Mouse (Mus musculus) lung, postnatal 0 days (tissue): Measurements from ENCODE around the gene Txk. TPM values are rescaled to one million over a fixed set of nuclear protein-coding genes. Genes with fewer than 3 reads are reported as not detected.
A peak's percentile ranks its signal among the peaks of the same experiment; 100 is the strongest.

Source experiments
- ATAC-seq: fragments of 200-750 bp; cut with Nextera tagmentation; 2 replicates; pipeline ENCODE4 v1.8.0; 2017; ENCODE audit warnings: moderate library complexity
- DNase-seq: peaks from one replicate; pipeline ENCODE4 v3.0.0-alpha.2; 2016; ENCODE audit warnings: low spot score
- H3K27ac ChIP-seq: fragments of 300-500 bp; sonication (generic); 2 replicates; pipeline ENCODE4 v1.5.1; 2014; ENCODE audit warnings: antibody characterized with exemption, mild to moderate bottlenecking, low read length, mixed read lengths
- H3K27me3 ChIP-seq: fragments of 300-500 bp; sonication (generic); replicated peaks from 2 replicates; pipeline ENCODE4 v1.6.1; 2014; ENCODE audit warnings: low read length, mixed read lengths; ENCODE audit not compliant: insufficient read depth
- H3K36me3 ChIP-seq: fragments of 300-500 bp; sonication (generic); 2 replicates; pipeline ENCODE4 v1.6.1; 2014; ENCODE audit warnings: low read length, mixed read lengths; ENCODE audit not compliant: insufficient read depth
- H3K4me1 ChIP-seq: fragments of 300-500 bp; sonication (generic); 2 replicates; pipeline ENCODE4 v1.6.1; 2014; ENCODE audit warnings: antibody characterized with exemption, low read depth, low read length, mixed read lengths; ENCODE audit not compliant: insufficient read depth
- H3K4me2 ChIP-seq: fragments of 300-500 bp; sonication (generic); replicated peaks from 2 replicates; pipeline ENCODE4 v1.6.1; 2014; ENCODE audit warnings: low read depth, mild to moderate bottlenecking, low read length, moderate library complexity, mixed read lengths
- H3K4me3 ChIP-seq: fragments of 300-500 bp; sonication (generic); 2 replicates; pipeline ENCODE4 v1.5.1; 2014; ENCODE audit warnings: low read depth, low read length
- H3K9ac ChIP-seq: fragments of 300-500 bp; sonication (generic); replicated peaks from 2 replicates; pipeline ENCODE4 v1.6.1; 2014; ENCODE audit warnings: low read depth, mild to moderate bottlenecking
- H3K9me3 ChIP-seq: fragments of 300-500 bp; sonication (generic); 2 replicates; pipeline ENCODE4 v1.6.1; 2016; ENCODE audit warnings: low read length, mixed read lengths
- CTCF ChIP-seq: IDR thresholded peaks from 2 replicates; pipeline ENCODE4 v1.5.1; 2016; ENCODE audit warnings: antibody characterized with exemption, mild to moderate bottlenecking
- EP300 ChIP-seq: IDR thresholded peaks from 2 replicates; pipeline ENCODE4 v1.6.1; 2016; ENCODE audit warnings: antibody characterized with exemption, mild to moderate bottlenecking, control low read depth
- WGBS: fragments of 180-500 bp; shearing (Covaris S2); extraction: QIAGEN DNeasy Blood & Tissue Kit; methylation state at CpG from one replicate; pipeline ENCODE4 v1.1.7; 2014; 5-methylcytosine and 5-hydroxymethylcytosine counted together
- polyA plus RNA-seq: library from polyadenylated mRNA; unstranded; fragments of >200 nt; fragmentation: Nextera tagmentation; extraction: Ambion mirVana; gene quantifications from 2 replicates; pipeline ENCODE4 v1.2.1, GENCODE M21; 2015

Txk gene
- polyA plus RNA-seq, 1 experiment from 2014 or later: 0.19 TPM

DNA sequence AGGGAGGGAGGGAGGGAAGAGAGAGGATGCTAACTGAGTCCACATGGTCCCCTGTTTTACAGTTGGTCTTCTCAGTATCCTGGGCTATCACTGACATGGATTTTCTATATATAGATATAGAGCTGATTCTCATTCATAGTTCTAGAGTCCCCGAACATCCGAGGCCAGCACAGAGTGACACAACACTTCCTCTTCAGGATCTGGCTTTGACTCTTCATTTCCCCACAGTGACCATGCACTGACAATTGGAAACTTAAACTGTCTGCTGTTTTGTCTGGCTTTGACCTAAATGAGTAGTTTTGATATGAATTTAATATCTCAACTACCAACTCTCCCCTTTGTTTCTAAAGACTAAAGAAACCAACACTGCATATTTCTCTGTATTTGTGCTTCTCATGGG lies 29.1 kb downstream of the Txk start:
- WGBS: 62% methylated on average over 2 of the region's 2 CpGs

DNA sequence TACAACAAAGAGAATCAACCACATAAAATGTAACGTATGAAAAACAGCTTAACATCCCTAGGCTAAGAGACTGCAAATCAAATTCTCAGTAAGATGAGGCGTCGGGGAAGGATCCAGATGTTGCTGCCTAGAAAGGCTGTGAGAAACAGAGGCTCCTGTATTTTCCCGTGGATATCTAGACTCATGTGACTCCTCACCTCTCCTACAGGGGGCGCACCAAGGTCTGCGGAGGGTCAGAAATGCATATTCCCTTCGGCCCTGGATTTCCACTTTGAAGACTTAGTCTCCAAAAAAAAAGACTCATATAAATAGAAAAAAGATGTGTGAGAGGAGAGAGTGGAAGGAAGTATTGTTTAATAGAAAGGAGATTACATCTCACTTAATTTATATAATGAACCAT lies 32.0 kb downstream of the Txk start:
- no peak for DNase-seq
- Histone ChIP-seq H3K27me3 (no peaks in the 10 kb centered on the region), H3K4me1 (no peaks in the 10 kb centered on the region), H3K27ac (no peak overlapping the region), H3K4me3 (no peak overlapping the region), H3K36me3 (no peaks in the 10 kb centered on the region), H3K4me2 (no peak overlapping the region), H3K9me3 (no peaks in the 10 kb centered on the region), H3K9ac (no peak overlapping the region)
- 51% methylated on average over 7 of the region's 7 CpGs for WGBS
- TF ChIP-seq EP300: no peak
- peak; percentile 57 for TF ChIP-seq CTCF
- ATAC-seq: no peak

More for the DNA sequence above, 29.1 kb downstream of the Txk start:
- TF ChIP-seq EP300 (no peak), CTCF (no peak)
- no peaks in the 10 kb centered on the region for H3K4me1 ChIP-seq
- H3K9me3 ChIP-seq: no peaks in the 10 kb centered on the region
- DNase-seq (no peak), ATAC-seq (no peak)
- no peaks in the 10 kb centered on the region for H3K36me3 ChIP-seq
- H3K9ac ChIP-seq: no peak overlapping the region
- H3K27me3 ChIP-seq: no peaks in the 10 kb centered on the region
- no peak overlapping the region for H3K4me2 ChIP-seq
- no peak overlapping the region for H3K27ac ChIP-seq
- no peak overlapping the region for H3K4me3 ChIP-seq

DNA sequence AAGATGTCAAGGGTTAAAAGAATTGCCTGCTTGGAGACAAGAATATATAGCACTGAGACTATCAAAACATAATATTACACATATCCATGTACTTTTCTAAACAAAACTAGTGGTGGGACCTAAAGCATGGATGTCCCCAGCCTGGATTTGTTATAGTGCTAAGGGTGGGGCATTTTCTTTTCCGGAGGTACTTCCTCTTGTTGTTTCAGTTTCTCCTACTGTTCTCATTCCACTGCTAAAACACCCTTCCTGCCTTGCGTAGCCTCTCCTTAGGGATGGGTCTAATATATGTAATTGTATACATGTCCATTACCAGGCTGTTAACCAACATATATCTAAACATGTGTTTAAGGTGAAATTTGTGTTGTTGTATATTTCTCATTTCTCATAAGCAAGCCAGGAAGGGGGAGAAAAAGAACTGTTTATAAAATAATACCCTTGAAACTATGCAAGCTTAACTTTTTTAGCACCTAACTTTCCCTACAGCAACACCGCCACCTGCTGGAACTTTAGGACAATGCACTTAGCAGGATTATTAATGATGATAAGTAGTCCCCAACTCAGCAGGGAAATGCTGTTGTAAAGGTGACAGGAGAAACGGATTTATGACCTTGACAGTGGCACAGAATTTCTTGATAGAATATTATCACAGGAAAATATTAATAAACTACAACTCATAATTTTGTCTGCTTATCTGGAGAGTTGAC lies 41.9 kb downstream of the Txk start:
- DNase-seq (peak; percentile 75), ATAC-seq (peak; percentile 62)
- Histone ChIP-seq H3K36me3 (no peaks in the 10 kb centered on the region), H3K27me3 (no peaks in the 10 kb centered on the region), H3K27ac (no peak overlapping the region), H3K4me3 (no peak overlapping the region), H3K9ac (no peak overlapping the region), H3K4me1 (no peaks in the 10 kb centered on the region), H3K9me3 (no peaks in the 10 kb centered on the region), H3K4me2 (no peak overlapping the region)
- peak; percentile 17; the same call in 1 of the 2 replicates for TF ChIP-seq EP300
- TF ChIP-seq CTCF: peak; percentile 92
- 19% methylated on average over 4 of the region's 4 CpGs for WGBS

DNA sequence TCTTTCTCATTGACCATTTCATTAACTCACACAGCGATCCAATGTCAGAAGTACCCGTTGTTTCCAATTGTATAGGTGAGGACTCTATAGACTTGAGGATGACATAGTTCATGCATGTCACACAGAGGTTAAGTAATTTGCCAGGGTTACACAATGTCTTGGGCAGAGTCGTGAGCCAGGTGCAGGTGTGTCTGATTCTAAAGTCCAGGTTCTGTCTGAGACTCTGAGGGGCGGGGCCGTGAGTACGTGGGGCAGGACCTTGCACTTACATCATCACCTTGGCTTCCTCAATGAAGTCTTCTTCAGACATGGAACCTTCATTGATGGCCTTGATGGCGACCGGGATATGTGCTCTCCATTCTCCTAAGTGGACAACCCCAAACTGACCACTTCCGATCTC lies 42.6 kb downstream of the Txk start:
- no peaks in the 10 kb centered on the region for H3K4me1 ChIP-seq
- 0 out of 2 replicates have a peak, but pooled peaks cover 3% of the 10 kb centered on the region for H3K9me3 ChIP-seq
- 81% methylated on average over 9 of the region's 9 CpGs for WGBS
- H3K4me2 ChIP-seq: no peak overlapping the region
- H3K27me3 ChIP-seq: no peaks in the 10 kb centered on the region
- TF ChIP-seq EP300 (no peak), CTCF (no peak)
- no peak overlapping the region for H3K4me3 ChIP-seq
- no peaks in the 10 kb centered on the region for H3K36me3 ChIP-seq
- H3K9ac ChIP-seq: no peak overlapping the region
- DNase-seq: peak; percentile 11
- peak; percentile 64; the same call in 1 of the 2 replicates for ATAC-seq
- no peak overlapping the region for H3K27ac ChIP-seq

DNA sequence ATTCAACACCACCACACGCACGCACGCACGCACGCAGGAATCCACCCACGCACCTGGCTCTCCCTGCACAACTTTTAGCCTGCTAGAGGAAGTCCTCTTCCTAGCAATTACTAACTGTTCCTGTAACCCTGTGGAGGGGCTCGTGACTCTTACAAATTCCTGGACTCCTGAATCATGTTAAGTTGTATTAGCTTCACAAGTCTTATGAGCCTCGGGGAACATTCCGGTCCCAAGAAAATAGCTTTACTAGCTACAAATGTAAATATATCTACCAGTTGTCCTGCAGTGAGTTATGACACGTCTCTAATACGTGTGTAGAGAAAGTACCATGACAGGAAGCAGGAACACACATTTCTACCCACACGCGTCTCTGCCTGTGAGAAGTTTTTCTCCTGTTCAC lies 43.1 kb downstream of the Txk start:
- H3K9me3 ChIP-seq: 0 out of 2 replicates have a peak, but pooled peaks cover 3% of the 10 kb centered on the region
- no peak overlapping the region for H3K27ac ChIP-seq
- WGBS: 65% methylated on average over 13 of the region's 13 CpGs
- no peaks in the 10 kb centered on the region for H3K27me3 ChIP-seq
- no peaks in the 10 kb centered on the region for H3K4me1 ChIP-seq
- H3K9ac ChIP-seq: no peak overlapping the region
- H3K4me2 ChIP-seq: no peak overlapping the region
- TF ChIP-seq EP300: peak; percentile 94
- no peak for TF ChIP-seq CTCF
- ATAC-seq (peak; percentile 58), DNase-seq (peak; percentile 37)
- H3K4me3 ChIP-seq: no peak overlapping the region
- H3K36me3 ChIP-seq: no peaks in the 10 kb centered on the region

DNA sequence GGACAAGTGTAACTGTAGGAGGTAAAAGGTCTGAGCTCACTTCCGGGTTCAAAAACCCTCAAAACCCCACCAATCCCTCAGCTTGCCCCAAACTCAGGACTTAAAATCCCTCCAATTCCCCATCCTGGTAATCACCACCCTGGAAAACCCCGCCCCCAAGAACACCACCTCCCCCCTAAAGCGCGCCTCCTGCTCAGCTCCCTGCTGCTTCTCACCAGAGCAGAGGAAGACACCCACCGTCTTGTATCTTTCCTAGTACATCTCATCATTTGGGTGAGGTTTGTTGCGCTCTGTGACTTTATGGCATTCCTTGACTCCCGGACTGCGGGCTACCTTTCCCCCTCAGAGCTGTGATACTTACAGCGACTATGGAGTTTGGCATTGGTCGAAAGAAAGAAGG lies 45.9 kb downstream of the Txk start:
- Histone ChIP-seq H3K36me3 (no peaks in the 10 kb centered on the region), H3K9me3 (0 out of 2 replicates have a peak, but pooled peaks cover 3% of the 10 kb centered on the region), H3K27ac (no peak overlapping the region), H3K9ac (no peak overlapping the region), H3K4me1 (no peaks in the 10 kb centered on the region), H3K27me3 (no peaks in the 10 kb centered on the region), H3K4me3 (no peak overlapping the region), H3K4me2 (no peak overlapping the region)
- TF ChIP-seq EP300: no peak
- TF ChIP-seq CTCF: no peak
- no peak for ATAC-seq
- DNase-seq: no peak
- WGBS: 63% methylated on average over 10 of the region's 10 CpGs

DNA sequence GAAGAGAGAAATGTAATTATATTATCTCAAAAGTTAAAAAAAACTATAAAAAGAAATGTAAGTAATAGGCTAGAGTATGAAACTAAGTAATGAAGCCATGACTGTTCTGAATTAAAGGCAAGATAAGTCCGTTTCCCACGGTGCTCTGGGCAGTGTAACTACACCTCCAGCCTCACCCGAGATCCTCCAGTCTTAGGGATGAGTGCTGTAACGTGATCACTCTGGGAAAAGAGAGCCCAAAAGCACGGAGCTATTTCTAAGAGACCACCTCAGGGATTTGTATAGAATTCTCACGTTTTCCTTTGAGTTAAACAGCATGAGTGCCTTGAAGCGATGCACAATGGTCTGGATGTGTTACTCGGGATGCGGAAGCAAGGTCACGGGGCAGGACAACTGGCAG lies 46.5 kb downstream of the Txk start:
- no peak overlapping the region for H3K4me2 ChIP-seq
- 0 out of 2 replicates have a peak, but pooled peaks cover 3% of the 10 kb centered on the region for H3K9me3 ChIP-seq
- no peak overlapping the region for H3K9ac ChIP-seq
- TF ChIP-seq EP300: no peak
- no peak for TF ChIP-seq CTCF
- H3K27ac ChIP-seq: no peak overlapping the region
- ATAC-seq: no peak
- H3K36me3 ChIP-seq: no peaks in the 10 kb centered on the region
- WGBS: 59% methylated on average over 10 of the region's 10 CpGs
- H3K27me3 ChIP-seq: no peaks in the 10 kb centered on the region
- no peaks in the 10 kb centered on the region for H3K4me1 ChIP-seq
- no peak overlapping the region for H3K4me3 ChIP-seq
- DNase-seq: no peak
